Mouse (Mus musculus): ENCODE data around the gene Ldhb. TPM values are rescaled to one million over a fixed set of nuclear protein-coding genes. Genes with fewer than 3 reads are reported as not detected.

Gene Ldhb
- polyA plus RNA-seq, 1 experiment from 2014 or later = 39.5 TPM

DNA sequence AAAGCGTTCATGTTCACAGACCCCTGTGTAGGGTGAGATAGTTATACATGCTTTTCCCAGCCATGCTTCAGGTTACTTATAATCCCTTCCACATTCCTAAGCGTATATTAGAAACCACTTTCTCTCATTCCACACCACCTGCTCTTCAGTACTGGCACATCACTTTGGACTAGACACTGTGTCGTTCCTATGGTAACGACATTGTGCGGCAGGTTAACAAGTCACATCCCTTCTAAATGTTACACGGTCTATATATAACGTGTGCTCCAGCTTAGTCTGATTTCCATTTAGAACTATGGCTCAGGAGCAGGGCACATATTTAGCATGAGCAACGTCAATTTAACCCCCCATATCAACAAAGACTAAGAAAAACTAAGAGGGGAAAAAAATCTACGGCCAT, 20.1 kb downstream of the Ldhb start:
- TF ChIP-seq CTCF (IDR thresholded peaks at IDR 0.05; ENCODE audit: low read depth) = no peak
- Histone ChIP-seq H3K27me3 (replicated peaks; ENCODE audit: control insufficient read depth, insufficient read depth, low read length) (no peaks in the 10 kb centered on the region), H3K4me2 (replicated peaks; ENCODE audit: low read depth) (no peak overlapping the region), H3K36me3 (ENCODE audit: control insufficient read depth, insufficient read depth) (no peaks in the 10 kb centered on the region), H3K9ac (ENCODE audit: low read depth, low read length) (no peak overlapping the region), H3K9me3 (ENCODE audit: control insufficient read depth) (no peaks in the 10 kb centered on the region), H3K4me3 (ENCODE audit: low read depth, low read length) (no peak overlapping the region), H3K27ac (ENCODE audit: low read depth, low read length) (no peak overlapping the region), H3K4me1 (replicated peaks; ENCODE audit: control insufficient read depth, insufficient read depth, low read length) (no peaks in the 10 kb centered on the region)
- 89% methylated on average over 9 of the region's 9 CpGs for WGBS
- ATAC-seq = no peak

GRCm38 (mm10) chr6:142485478-142486123, 22.2 kb downstream of the Ldhb start:
- Histone ChIP-seq H3K36me3 (ENCODE audit: control insufficient read depth, insufficient read depth) (no peaks in the 10 kb centered on the region), H3K4me2 (replicated peaks; ENCODE audit: low read depth) (no peak overlapping the region), H3K9me3 (ENCODE audit: control insufficient read depth) (no peaks in the 10 kb centered on the region), H3K4me1 (replicated peaks; ENCODE audit: control insufficient read depth, insufficient read depth, low read length) (no peaks in the 10 kb centered on the region), H3K27me3 (replicated peaks; ENCODE audit: control insufficient read depth, insufficient read depth, low read length) (no peaks in the 10 kb centered on the region), H3K4me3 (ENCODE audit: low read depth, low read length) (no peak overlapping the region), H3K9ac (ENCODE audit: low read depth, low read length) (no peak overlapping the region), H3K27ac (ENCODE audit: low read depth, low read length) (no peak overlapping the region)
- 87% methylated on average over 4 of the region's 4 CpGs for WGBS
- no peak for TF ChIP-seq CTCF (IDR thresholded peaks at IDR 0.05; ENCODE audit: low read depth)
- no peak for ATAC-seq

DNA sequence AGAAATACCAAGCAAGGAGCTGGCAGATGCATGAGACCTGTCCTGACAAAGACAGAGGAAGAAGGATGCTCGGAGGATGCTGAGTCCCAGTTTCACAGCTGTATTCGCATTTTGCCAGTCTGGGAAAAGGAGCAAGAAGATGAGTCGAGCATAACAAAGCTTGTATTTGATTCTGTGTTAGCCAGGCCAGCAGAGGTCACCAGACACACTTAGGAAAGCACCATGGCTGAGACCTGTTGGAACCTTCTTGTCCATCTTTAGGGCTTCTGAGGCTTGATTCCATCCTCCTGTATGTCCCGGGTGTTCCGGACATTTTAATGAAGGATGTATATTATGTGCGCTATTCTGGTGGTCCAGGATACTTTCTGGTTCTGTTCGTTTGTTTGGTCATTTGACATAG, 30.5 kb downstream of the Ldhb start:
- no peak for ATAC-seq
- no peaks in the 10 kb centered on the region for H3K4me1 ChIP-seq (replicated peaks; ENCODE audit: control insufficient read depth, insufficient read depth, low read length)
- H3K36me3 ChIP-seq (ENCODE audit: control insufficient read depth, insufficient read depth) = no peaks in the 10 kb centered on the region
- H3K4me2 ChIP-seq (replicated peaks; ENCODE audit: low read depth) = no peak overlapping the region
- TF ChIP-seq CTCF (IDR thresholded peaks at IDR 0.05; ENCODE audit: low read depth) = peak; percentile 55
- no peak overlapping the region for H3K4me3 ChIP-seq (ENCODE audit: low read depth, low read length)
- WGBS = 79% methylated on average over 7 of the region's 7 CpGs
- H3K9ac ChIP-seq (ENCODE audit: low read depth, low read length) = no peak overlapping the region
- no peaks in the 10 kb centered on the region for H3K27me3 ChIP-seq (replicated peaks; ENCODE audit: control insufficient read depth, insufficient read depth, low read length)
- no peaks in the 10 kb centered on the region for H3K9me3 ChIP-seq (ENCODE audit: control insufficient read depth)
- H3K27ac ChIP-seq (ENCODE audit: low read depth, low read length) = no peak overlapping the region

GRCm38 (mm10) chr6:142472801-142473203, 35.0 kb downstream of the Ldhb start, which contains the start of gene Gys2:
Gene Gys2, minus strand, starts transcription at chr6:142473109.
- 74% methylated on average over 4 of the region's 4 CpGs for WGBS
- H3K9me3 ChIP-seq (ENCODE audit: control insufficient read depth) = no peaks in the 10 kb centered on the region
- H3K4me1 ChIP-seq (replicated peaks; ENCODE audit: control insufficient read depth, insufficient read depth, low read length) = no peaks in the 10 kb centered on the region
- TF ChIP-seq CTCF (IDR thresholded peaks at IDR 0.05; ENCODE audit: low read depth) = no peak
- ATAC-seq = no peak
- H3K9ac ChIP-seq (ENCODE audit: low read depth, low read length) = no peak within 1 kb of the TSS
- no peak within 1 kb of the TSS for H3K27ac ChIP-seq (ENCODE audit: low read depth, low read length)
- no peaks in the 10 kb centered on the region for H3K36me3 ChIP-seq (ENCODE audit: control insufficient read depth, insufficient read depth)
- no peaks in the 10 kb centered on the region for H3K27me3 ChIP-seq (replicated peaks; ENCODE audit: control insufficient read depth, insufficient read depth, low read length)
- no peak within 1 kb of the TSS for H3K4me2 ChIP-seq (replicated peaks; ENCODE audit: low read depth)
- H3K4me3 ChIP-seq (ENCODE audit: low read depth, low read length) = no peak within 1 kb of the TSS

DNA sequence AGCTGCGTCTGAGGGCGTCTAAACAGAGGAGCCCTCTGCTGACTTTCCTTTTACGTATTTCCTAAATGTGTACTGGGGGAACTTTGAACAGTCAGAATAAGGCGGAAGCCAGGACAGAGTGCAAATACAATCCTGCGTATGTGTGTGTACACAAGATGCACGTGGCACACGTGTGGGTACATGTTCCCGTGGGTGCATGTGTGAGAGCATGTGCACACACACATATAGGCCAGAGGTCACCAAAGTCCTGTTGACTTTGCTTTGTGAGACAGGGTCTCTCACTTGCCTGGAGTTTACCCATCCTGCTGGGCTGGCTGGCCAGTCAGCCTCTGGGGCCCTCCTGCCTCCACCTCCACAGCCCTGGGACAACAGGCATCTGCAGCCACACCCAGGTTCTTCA, 36.6 kb downstream of the Ldhb start:
- no peak for TF ChIP-seq CTCF (IDR thresholded peaks at IDR 0.05; ENCODE audit: low read depth)
- ATAC-seq = no peak
- 55% methylated on average over 8 of the region's 8 CpGs for WGBS

GRCm38 (mm10) chr6:142469602-142470001, 38.2 kb downstream of the Ldhb start:
- WGBS = 54% methylated on average over 4 of the region's 4 CpGs
- TF ChIP-seq CTCF (IDR thresholded peaks at IDR 0.05; ENCODE audit: low read depth) = peak; percentile 60
- Histone ChIP-seq H3K4me2 (replicated peaks; ENCODE audit: low read depth) (no peak overlapping the region), H3K27me3 (replicated peaks; ENCODE audit: control insufficient read depth, insufficient read depth, low read length) (no peaks in the 10 kb centered on the region), H3K4me1 (replicated peaks; ENCODE audit: control insufficient read depth, insufficient read depth, low read length) (no peaks in the 10 kb centered on the region), H3K27ac (ENCODE audit: low read depth, low read length) (no peak overlapping the region), H3K36me3 (ENCODE audit: control insufficient read depth, insufficient read depth) (no peaks in the 10 kb centered on the region), H3K4me3 (ENCODE audit: low read depth, low read length) (no peak overlapping the region), H3K9me3 (ENCODE audit: control insufficient read depth) (no peaks in the 10 kb centered on the region), H3K9ac (ENCODE audit: low read depth, low read length) (no peak overlapping the region)
- ATAC-seq = no peak

More for the DNA sequence above, 36.6 kb downstream of the Ldhb start:
- no peak overlapping the region for H3K27ac ChIP-seq (ENCODE audit: low read depth, low read length)
- H3K4me1 ChIP-seq (replicated peaks; ENCODE audit: control insufficient read depth, insufficient read depth, low read length) = no peaks in the 10 kb centered on the region
- no peak overlapping the region for H3K4me2 ChIP-seq (replicated peaks; ENCODE audit: low read depth)
- no peak overlapping the region for H3K9ac ChIP-seq (ENCODE audit: low read depth, low read length)
- no peaks in the 10 kb centered on the region for H3K9me3 ChIP-seq (ENCODE audit: control insufficient read depth)
- no peak overlapping the region for H3K4me3 ChIP-seq (ENCODE audit: low read depth, low read length)
- H3K36me3 ChIP-seq (ENCODE audit: control insufficient read depth, insufficient read depth) = no peaks in the 10 kb centered on the region
- H3K27me3 ChIP-seq (replicated peaks; ENCODE audit: control insufficient read depth, insufficient read depth, low read length) = no peaks in the 10 kb centered on the region
